9 mouse cellular contexts compared by ENCODE assay signal in genomic region chr8:125343867-125344266, GRCm38 (mm10).
A peak's percentile ranks its signal among the peaks of the same experiment; 100 is the strongest.
DNase-seq lines count a peak whose midpoint lies in the region; ATAC-seq and TF ChIP-seq lines count a peak whose summit lies in the region.
"Had no signal": no experiment of that assay in that cellular context is flagged by ENCODE, and none has a peak within 500 bp of the region (broad histone marks: within the 10 kb centered on the region; RNA-seq: fewer than 3 reads in every experiment).

No protein-coding gene starts in this region.

- CTCF ChIA-PET in Patski (lab: Charles Lee), result interaction anchor here (1.4 kb wide), 1 partner anchor 10 kb away, joined by 4 read pairs; no protein-coding TSS in a partner anchor

- TF ChIP-seq CTCF in Patski (IDR thresholded peaks at IDR 0.05), result no peak
- TF ChIP-seq CTCF in hindbrain, postnatal 0 days (IDR thresholded peaks at IDR 0.05; ENCODE audit: low read depth), result no peak

- no peak overlapping the region for H3K27ac ChIP-seq in hindbrain, postnatal 0 days

- H3K9ac ChIP-seq in hindbrain, postnatal 0 days (replicated peaks; ENCODE audit: low read length), result no peak overlapping the region

- H3K4me1 ChIP-seq in hindbrain, postnatal 0 days (ENCODE audit: insufficient read depth, low read length), result peaks cover 3% of the 10 kb centered on the region; the same call in 1 of the 2 replicates

- POLR2A ChIA-PET in Patski (lab: Charles Lee), result no interaction called here

- H3K4me2 ChIP-seq in hindbrain, postnatal 0 days (ENCODE audit: low read depth, low read length), result no peak overlapping the region

- peak; percentile 72 to 89 for DNase-seq in adrenal gland, adult (ENCODE audit: inconsistent age in 2 of 2, low spot score in 1 of 2)
- DNase-seq in adrenal gland, postnatal 4 days (ENCODE audit: low spot score in 2 of 2), result no peak
- peak; percentile 27 to 50 for DNase-seq in left cerebral cortex, adult 18-20 months (ENCODE audit: low spot score in 2 of 2)
- no peak for DNase-seq in left cerebral cortex, adult 11 months (ENCODE audit: low spot score)
- peak; percentile 92 for DNase-seq in Patski (ENCODE audit: low read depth, low spot score)
- peak; percentile 70 for DNase-seq in hindbrain, postnatal 0 days (ENCODE audit: low spot score)
- no peak for DNase-seq in gastrocnemius, postnatal 4 days (ENCODE audit: low spot score in 2 of 2)
- no peak for DNase-seq in urinary bladder, adult 2 months (ENCODE audit: low spot score)
- DNase-seq: lung, postnatal 4 days had no signal

- in situ Hi-C loops in Patski (cut with MboI; ENCODE audit: low pct_unique_long_range_greater_than_20kb), result loop anchor here (5.0 kb wide), 1 partner anchor 223 kb away; the partner anchor contains the start of gene Sipa1l2

- 30% methylated on average over 9 of the region's 9 CpGs for WGBS in hindbrain, postnatal 0 days

- no peak overlapping the region for H3K4me3 ChIP-seq in hindbrain, postnatal 0 days (ENCODE audit: low read length)

- H3K9me3 ChIP-seq in hindbrain, postnatal 0 days (ENCODE audit: low read length), result no peaks in the 10 kb centered on the region

- ATAC-seq in Patski, result peak; percentile 25
- peak; percentile 70 for ATAC-seq in hindbrain, postnatal 0 days

- H3K27me3 ChIP-seq in Patski, result no peaks in the 10 kb centered on the region
- H3K27me3 ChIP-seq in hindbrain, postnatal 0 days (ENCODE audit: insufficient read depth, low read length), result no peaks in the 10 kb centered on the region

- no peaks in the 10 kb centered on the region for H3K36me3 ChIP-seq in hindbrain, postnatal 0 days (ENCODE audit: insufficient read depth, low read length)

Comparison
In these comparisons a context has a peak if more than half of its experiments do, and no peak if none do; other contexts are left out.
1. DNase-seq: peak in adrenal gland, adult (2 of 2), left cerebral cortex, adult 18-20 months (2 of 2), Patski (single experiment) and hindbrain, postnatal 0 days (single experiment); none in adrenal gland, postnatal 4 days (0 of 2), left cerebral cortex, adult 11 months (single experiment), gastrocnemius, postnatal 4 days (0 of 2) and urinary bladder, adult 2 months (single experiment).